Mouse (Mus musculus) liver, embryonic 18 days (tissue): ENCODE measurements around the gene Dcakd. TPM values are rescaled to one million over a fixed set of nuclear protein-coding genes. Genes with fewer than 3 reads are reported as not detected.

Source experiments
- polyA plus RNA-seq: library from polyadenylated mRNA; depleted of rRNA; stranded (reverse); fragments of >200 nt; gene quantifications from 2 replicates; pipeline ENCODE4 v1.2.3, GENCODE M21; 2012; rRNA removed

The Dcakd gene
- polyA plus RNA-seq: 32.9 and 33.5 TPM in 2 replicates

GRCm38 (mm10) chr11:103028176-103028891 is at the start of gene Dcakd, which contains the start of gene Nmt1:
TSS of gene Dcakd (minus strand) at chr11:103028333.
TSS of gene Nmt1 (plus strand) at chr11:103028190.

GRCm38 (mm10) chr11:102946265-102946991 is 81.7 kb downstream of the Dcakd start, which contains the start of gene C1ql1:
TSS of gene C1ql1 (minus strand) at chr11:102946688.

Other genes with a start within 250 kb of the Dcakd start
- gene Gjc1, start 208.6 kb downstream of the Dcakd start, polyA plus RNA-seq: 1.5 and 1.6 TPM in 2 replicates
- not detected in 2 replicates for gene Higd1b, start 192.5 kb downstream of the Dcakd start, polyA plus RNA-seq
- 24.8 and 25.6 TPM in 2 replicates for gene Eftud2, start 147.3 kb downstream of the Dcakd start, polyA plus RNA-seq
- 0.23 and 0.29 TPM in 2 replicates for gene Ccdc103, start 147.1 kb downstream of the Dcakd start, polyA plus RNA-seq
- gene Fam187a, start 143.2 kb downstream of the Dcakd start, polyA plus RNA-seq: not detected in 2 replicates
- gene Gfap, start 127.4 kb downstream of the Dcakd start, polyA plus RNA-seq: 4.0 and 4.2 TPM in 2 replicates
- gene Kif18b, start 103.2 kb downstream of the Dcakd start, polyA plus RNA-seq: 9.8 and 11.0 TPM in 2 replicates
- 0.14 and 0.19 TPM in 2 replicates for gene C1ql1, start 81.6 kb downstream of the Dcakd start, polyA plus RNA-seq
- gene Nmt1, start 143 bp downstream of the Dcakd start, polyA plus RNA-seq: 21.6 and 22.7 TPM in 2 replicates
- gene Plcd3, start 73.3 kb upstream of the Dcakd start, polyA plus RNA-seq: 1.9 and 2.5 TPM in 2 replicates
- gene Acbd4, start 73.3 kb upstream of the Dcakd start, polyA plus RNA-seq: 17.8 and 18.3 TPM in 2 replicates
- gene Hexim1, start 87.9 kb upstream of the Dcakd start, polyA plus RNA-seq: 8.5 and 9.9 TPM in 2 replicates
- 1.8 and 1.9 TPM in 2 replicates for gene Hexim2, start 104.1 kb upstream of the Dcakd start, polyA plus RNA-seq
- gene Fmnl1, start 142.8 kb upstream of the Dcakd start, polyA plus RNA-seq: 6.2 and 9.4 TPM in 2 replicates
- not detected in 2 replicates for gene 1700023F06Rik, start 180.2 kb upstream of the Dcakd start, polyA plus RNA-seq
- not detected in 2 replicates for gene Spata32, start 190.1 kb upstream of the Dcakd start, polyA plus RNA-seq
- gene Map3k14, start 239.1 kb upstream of the Dcakd start, polyA plus RNA-seq: 0.90 and 1.00 TPM in 2 replicates